Mouse (Mus musculus): Measurements from ENCODE around the gene Kcnn1.

Gene Kcnn1

DNA sequence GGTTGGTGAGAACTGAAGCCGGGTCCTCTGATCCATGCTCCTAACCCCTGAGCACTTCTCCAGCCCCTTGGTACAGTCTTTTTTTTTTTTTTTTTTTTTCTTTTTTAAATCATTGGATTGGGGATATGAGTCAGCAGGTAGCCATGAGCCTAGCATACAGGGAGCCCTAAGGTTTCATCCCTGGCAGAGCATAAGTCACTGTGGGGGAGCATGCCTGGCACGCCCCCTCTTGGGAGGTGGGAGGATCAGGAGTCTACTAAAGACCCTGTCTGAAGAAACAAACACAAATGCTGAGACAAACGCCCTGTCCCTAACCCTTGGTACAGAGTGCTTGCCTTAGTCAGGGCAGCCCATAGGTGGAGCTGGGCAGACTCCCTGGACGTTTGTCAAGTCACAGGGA lies 51.0 kb downstream of the Kcnn1 start:
- no peak for DNase-seq (ENCODE audit: low spot score)

DNA sequence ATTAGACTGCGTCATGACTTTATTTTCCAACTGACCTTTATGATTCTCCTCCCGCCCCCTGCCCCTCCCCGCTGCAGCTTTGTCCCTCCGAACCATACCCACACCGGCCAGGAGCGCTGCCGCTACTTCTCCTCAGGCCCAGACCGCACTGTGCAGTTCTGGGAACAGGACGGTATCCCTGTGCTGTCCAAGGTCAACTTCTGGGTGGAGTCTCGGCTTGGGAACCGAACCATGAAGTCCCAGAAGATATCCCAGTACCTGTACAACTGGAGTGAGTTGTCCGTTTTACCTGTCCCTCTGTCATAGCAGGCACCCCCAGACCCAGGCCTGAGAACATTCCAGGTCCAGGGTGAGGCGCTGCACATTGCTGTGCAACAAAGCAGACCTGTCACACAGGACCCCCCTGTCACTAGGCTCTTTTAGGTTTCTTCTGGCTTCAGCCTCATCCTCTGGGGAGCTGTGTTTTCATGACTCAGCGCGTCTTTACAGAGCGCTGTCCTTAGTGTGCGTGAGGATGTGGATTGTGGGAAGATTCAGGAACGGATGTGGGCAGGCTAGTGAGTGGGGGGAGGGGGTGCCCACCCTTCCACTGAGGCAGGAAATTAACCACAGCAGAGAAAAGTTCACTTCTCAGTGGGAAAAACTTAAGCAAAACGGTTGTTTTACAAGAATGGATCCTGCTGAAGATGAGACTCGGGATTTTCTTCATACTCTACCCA lies 51.9 kb downstream of the Kcnn1 start:
- DNase-seq (ENCODE audit: low spot score), result no peak

DNA sequence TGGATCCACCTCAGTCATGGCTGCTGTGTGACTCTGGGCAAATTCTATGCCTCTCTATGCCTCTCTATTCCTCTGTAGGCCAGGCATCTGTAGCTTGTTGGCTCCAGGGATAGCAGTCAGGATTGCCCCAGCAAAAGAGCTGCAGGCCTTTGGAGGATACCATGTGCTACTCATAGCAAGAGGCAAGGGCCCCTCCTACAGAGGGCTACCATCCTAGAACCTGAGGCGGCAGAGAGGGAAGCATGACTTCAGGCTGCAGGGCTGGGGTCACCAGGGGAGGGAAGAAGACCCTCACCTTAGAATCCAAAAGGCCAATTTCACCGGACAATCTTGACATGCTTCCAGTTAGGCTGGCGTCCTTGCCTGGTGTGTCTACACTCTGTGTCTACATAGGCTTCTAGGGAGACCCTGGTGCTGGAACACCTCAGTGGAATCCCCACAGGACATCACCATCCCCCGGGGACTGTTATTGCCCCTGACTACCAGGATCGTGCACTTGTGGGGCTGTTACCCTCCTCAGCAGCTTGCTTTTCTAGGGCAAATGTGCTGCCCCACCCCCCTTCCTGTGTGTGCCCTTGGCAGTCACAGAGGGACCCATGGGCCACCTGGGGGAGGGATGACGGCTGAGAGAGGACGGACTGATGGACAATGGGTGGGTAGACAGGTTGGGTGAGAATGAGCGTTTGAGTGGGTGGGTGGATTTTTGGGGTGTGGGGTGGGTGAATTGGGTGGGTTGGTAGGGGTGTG lies 53.9 kb downstream of the Kcnn1 start:
- no peak for DNase-seq (ENCODE audit: low spot score)

DNA sequence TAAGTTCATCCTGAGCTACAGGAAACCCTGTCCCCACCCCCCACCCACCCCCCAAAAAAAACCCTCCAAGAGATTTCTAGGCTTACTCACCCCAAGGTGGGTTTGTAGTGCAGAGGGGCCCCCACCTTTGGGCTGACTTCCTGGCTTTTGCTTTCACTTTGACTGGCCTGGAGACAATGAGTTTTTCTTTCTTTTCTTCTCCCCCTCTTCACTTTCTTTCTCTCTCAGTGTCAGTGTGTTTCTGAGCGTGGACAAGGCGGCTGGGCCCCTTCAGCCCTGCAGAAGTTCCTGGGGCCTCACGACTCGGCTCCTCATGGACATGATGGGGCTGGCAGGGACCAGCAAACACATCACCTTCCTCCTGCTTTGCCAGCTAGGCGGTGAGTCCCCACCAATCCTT lies 54.8 kb downstream of the Kcnn1 start, which contains the start of gene Il12rb1:
Gene Il12rb1, plus strand, starts transcription at position 211 of the 400 bp plus-strand sequence.
- no peak for DNase-seq (ENCODE audit: low spot score)

DNA sequence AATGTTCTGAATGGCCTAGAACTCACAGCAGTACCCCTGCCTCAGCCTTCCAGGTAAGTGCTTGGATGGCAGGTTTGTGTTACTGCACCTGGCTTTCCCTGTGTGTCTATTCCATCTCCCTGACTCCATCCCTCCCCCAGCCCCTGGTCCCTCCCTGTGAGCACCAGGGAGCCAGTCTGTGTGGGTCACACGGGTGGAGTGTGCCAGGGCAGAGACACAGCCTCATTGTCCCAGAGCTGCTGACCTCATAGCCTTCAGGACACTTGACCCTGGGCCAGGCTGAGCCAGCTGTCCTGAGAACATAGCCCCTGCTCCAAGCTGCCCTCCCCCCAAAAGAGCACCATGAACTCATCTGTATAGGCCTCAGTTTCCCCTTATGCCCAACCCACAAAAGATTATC lies 55.8 kb downstream of the Kcnn1 start:
- no peak for DNase-seq (ENCODE audit: low spot score)

DNA sequence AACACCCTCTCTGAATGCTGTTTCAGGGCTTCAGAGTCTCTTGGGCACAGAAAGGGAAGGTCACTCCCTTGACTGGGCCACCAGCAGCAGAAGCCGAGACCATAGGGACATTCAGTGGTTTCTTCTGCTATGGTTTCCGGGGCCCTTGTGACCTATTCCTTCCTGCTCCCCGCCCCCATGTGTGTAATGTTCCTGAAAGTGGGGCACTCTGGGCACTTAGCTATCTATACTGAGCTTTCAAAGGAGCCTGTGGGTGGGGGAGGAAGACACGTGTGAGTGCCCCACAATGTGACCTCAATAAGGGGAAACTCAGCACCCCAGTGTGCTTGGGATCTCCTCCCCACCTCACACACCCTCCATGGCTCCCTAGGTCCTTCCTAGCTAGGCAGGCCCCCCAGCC lies 56.5 kb downstream of the Kcnn1 start:
- peak; percentile 79 for DNase-seq (ENCODE audit: low spot score)

DNA sequence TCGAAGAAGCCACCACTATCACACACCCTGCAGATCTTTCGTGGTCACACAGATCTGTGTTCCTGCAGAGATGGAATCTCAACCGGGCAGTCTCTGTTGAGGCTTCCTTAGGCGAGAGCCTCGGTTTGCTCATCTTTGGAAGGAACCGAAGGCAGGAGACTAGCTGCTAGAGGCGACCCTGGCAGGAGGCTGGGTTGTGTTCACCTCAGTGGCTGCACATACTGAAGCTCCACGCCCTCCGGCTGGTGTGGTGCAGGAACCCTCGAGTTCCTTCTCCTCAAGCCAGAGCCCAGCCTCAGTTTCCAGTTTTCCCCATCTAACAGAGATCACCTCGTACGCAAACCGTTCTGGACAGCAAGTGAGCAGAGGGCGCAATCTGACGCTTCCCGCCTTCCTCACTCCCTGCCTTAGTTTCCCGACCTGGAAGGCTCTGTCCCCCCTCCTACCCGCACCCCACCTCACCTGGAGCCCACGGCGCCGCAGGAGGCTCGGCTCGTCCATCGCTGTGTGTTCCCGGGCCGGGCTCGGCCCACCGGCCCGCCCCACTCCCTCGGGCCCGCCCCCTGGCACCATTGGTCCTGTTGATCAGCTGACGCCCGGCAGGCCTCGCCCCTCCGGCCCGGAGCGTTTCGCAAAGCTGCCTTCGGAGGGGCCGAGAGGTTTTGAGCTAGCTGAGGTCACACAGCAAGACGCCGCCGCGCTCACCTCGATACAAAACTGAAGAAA lies 58.4 kb downstream of the Kcnn1 start, which contains the start of gene Mast3:
Gene Mast3, minus strand, starts transcription at position 574 of the 726 bp plus-strand sequence.
- peak; percentile 91 for DNase-seq (ENCODE audit: low spot score)

DNA sequence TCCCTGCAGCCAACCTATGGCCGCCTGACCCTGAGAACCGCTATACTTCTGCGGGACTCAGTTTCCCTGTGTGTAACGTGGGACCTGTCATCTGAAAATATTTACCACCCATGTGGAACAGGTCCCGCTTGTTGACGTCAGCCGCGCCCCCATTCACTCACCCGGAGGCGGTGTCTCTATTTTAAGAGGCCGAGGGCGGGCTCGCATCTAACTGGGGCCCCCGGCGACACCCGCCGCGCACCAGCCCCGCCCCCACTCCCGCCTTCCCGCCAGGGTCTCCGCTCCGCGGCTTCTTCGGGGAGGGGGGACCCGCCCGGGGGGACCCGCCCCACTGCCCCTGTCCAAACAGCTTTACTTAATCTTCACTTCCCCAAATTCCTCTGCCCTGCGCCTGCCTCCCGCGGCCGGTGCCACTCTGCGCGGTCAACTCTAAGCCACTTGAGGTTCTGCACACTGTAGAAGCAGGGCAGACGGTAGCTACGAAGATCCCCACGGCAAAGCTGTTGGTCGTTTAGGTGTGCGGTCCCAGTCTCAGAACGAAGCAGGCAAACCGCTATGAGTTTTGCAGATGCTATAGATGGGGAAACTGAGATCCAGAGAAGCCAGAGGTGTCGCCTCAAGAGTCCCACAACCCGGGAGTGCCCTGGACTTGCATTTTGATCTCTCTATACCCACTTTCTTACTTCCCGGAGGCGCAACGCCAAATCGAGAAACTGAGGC lies 59.1 kb downstream of the Kcnn1 start:
- peak; percentile 59 for DNase-seq (ENCODE audit: low spot score)

DNA sequence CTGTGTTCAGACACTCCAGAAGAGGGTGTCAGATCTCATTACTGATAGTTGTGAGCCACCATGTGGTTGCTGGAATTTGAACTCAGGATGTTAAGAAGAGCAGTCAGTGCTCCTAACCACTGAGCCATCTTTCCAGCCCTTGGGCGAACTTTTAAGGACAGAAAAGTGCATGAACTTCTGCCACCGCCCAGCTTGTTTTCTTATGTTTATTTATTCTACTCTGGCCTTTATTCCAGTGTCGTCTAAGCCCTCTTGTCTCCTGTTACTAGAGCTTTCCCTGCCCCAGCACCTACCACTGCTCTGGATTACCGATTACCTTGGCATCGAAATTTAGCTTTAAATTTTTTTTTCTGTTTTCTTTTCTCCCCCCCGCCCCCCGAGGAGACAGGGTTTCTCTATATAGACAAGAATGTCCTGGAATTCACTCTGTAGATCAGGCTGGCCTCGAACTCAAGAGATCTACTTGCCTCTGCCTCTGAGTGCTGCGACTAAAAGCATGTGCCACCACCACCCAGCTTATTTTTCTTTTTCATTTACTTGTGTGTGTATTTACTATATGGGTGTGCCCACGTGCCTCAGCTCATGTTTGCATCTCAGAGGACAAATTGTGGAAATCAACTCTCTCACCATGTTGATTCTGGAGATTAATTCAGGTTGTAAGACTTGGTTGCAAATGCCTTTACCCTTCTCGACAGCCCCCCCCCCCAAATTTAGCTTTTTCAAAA lies 60.1 kb downstream of the Kcnn1 start:
- DNase-seq (ENCODE audit: low spot score), result no peak

DNA sequence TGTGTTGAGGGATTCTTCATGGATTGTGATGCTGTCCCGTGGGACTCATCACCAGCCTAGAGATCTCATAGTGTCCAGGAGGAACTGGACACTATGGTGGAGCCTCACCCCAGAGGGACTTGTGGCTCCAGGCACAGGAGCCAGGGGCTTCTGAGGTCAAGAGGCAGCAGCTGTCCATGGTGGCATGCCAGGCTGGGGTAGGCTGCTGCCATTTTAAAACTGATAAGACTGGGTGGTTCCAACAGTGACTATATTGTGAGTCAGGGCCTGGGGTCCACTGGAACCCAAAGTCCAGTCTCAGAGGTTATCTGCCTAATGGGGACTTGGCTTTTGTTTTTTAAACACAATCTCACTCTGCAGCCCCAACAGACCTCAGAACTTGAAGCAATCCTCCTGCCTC lies 61.2 kb downstream of the Kcnn1 start:
- no peak for DNase-seq (ENCODE audit: low spot score)

DNA sequence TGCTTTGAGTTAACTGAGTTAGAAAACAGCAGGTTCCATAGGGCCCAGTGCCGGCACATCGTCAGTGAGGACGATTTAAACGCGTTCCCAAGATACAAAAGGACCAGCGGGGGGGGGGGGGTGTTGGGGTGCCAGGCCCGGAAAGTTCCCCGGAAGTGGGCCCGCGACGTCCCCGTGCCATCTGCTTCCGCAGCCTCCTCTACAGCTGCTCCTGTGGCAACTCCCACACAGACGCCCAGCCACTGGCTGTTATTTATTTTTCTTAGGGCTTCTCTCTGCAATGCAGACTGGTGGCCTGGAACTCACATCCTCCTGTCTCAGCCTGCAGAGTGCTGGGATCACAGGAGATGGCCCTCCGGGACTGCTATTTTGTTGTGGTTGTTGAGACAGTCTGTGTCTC lies 61.9 kb downstream of the Kcnn1 start:
- DNase-seq (ENCODE audit: low spot score), result no peak

DNA sequence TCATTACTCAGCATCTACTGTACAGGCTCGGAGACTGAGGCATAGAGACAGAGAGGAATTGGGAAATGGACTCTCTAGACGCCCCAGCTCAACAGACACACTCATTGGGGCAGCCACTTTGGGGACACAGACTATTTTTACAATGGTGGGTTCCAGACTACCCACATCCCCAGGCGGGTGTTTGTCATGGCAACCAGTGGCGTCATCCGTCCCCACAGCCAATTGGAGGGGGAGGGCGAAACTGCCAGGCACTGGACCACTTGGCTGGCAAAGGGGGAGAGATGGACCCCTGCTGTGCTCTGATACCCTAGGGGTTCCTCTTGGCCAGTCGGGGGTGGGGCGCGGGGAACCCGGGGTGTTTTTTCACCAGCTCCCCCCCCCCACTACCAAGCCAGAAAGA lies 62.4 kb downstream of the Kcnn1 start:
- DNase-seq (ENCODE audit: low spot score), result no peak

DNA sequence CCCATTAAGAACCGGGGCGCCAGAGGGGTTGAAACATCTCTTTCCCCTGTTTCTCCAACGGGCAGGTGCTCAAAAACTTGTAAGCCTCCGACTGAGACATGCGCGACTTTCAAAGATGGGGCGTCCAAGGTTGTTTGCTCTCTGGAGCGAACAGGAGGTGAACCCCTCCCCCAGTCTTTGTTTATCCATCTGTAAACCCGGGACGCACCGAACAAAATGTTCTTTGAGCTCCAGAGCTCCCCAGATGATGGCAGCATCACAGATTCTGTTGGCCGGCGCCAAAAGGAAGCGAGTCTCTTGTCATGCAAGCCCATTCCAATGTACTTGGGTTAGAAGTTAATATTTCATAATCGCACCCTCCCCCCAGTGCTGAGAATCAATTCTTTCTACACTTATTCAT lies 64.8 kb downstream of the Kcnn1 start:
- DNase-seq (ENCODE audit: low spot score), result peak; percentile 48

DNA sequence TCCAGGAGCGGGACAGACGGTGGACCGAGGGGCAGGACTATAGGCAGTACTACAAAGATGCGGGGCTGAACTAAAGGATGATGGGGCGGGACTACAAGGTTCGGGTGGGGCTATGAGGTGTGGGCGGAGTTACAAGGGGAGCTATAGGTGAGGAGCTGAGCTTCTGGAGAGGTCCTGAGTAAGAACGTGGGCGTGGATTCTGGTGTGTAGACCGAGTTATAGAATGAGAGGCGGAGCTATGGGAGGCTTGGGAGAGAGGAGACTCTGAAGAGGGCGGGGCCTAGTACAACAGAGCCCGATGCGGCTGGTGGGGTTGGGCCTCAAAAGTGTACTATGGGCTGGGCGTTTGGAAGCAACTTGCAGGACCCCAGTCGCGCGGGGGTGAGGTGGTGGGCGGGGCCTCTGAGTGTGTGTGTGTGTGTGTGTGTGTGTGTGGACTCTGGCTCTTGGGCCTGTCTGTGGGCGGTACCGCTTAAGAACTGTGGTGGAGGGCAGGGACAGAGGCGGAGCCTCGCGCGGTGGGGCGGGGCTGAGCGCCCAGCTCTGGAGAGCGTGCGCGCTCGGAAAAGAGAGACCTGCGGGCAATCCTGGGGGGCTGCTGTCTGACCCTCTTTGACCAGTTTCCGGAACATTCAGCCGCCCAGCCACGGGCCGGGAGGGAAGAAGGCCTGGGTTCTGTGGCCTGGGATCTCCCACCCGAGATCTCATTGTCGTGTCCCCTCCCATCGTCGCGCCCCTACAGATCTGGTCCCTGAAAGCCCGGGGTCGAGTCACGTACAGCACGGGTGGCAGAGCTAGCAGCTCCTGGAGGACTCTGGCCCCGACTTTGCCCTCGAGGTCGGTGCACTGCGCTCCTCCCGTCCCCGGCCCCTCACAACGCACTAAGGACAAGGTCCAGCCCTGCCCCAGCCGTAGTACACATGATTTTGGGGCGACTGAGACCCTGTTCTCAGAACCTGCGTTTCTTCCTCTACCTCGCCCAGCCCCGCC lies 65.7 kb downstream of the Kcnn1 start:
- peak; percentile 92 for DNase-seq (ENCODE audit: low spot score)

DNA sequence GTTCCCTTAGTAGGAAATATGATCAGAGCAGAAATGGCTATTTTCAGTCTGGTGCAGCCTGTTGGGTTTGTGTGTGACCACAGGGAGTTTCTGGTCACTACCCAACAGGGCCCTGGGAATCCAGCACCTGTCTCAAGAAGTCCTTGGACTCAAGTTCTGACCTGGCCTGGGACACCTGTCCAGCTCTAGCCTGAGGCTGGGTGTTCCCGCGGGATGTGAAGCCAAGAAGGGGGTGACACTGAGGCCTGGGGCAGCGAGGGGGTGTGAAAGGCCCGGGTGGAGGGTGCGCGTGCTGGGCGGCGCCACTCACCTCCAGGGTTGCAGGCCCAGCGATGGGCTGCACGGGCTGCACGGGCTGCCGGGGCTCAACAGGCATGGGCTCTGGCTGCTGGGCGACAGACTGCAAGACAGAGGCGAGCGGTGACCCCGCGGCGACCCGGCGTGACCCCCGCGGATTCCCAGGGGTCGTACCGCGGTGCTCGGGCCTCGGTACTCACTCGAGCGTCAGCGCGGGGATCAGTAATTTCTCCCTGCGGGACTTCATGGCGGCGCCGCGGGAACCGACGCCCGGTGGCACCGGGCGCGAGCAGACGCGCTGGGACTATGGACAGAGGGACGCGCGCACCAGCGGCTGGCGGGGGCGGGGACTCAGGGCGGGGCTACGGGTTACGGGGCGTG lies 66.5 kb downstream of the Kcnn1 start:
- DNase-seq (ENCODE audit: low spot score), result no peak

DNA sequence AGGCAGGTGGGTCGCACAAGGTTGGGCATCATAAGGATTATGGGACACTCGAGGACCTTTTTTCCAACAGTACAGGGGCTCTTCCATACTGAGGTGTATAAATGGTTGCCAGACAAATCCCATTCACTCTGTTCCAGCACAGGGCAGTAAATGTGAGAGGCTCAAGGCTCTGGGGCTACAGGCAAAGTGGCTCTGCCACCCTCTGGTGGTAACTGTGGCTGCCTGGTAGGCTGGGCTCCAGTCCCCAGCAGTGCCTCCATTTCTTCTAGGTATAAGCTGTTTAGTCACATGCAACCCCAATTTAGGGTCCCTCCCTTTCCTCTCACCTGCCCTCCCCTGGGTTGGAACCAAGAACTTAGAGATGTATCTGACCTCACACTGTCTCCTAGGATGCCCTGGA lies 67.7 kb downstream of the Kcnn1 start:
- DNase-seq (ENCODE audit: low spot score), result no peak

DNA sequence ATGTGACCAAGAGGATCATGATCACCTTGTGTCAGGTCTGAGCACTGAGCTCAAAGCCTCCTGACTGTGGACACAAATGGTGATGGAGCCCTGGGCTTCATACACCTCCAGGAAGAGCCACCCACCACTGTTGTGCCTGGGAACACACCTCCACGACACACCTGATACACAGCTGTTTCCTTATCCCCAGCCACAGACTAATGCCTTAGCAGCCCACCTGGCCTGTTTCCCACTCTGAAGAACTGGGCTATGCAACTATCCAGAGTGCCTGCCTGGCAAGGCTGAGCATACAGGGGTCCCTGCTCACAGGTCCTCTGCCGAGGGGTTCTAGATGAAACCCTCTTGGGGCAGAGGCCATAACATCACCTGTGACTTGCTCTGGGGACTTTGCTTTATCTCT lies 68.8 kb downstream of the Kcnn1 start:
- no peak for DNase-seq (ENCODE audit: low spot score)

DNA sequence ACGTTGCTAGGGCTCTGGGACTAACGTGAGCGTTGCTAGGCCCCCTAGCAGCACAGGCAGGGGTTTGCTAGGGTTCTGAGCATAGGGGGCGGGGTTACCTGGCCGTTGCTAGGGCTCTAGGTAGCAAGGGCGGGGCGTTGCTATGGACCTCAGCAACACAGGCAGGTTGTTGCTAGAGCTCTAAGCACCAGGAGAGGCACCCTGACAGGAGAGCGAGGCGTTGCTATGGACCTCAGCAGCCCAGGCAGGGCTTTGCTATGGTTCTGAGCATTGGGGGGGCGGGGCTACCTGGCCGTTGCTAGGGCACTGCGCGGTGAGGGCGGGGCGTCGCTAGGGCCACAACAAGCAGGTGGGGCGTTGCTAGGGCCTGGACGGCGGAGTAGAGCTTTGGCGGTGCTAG lies 70.4 kb downstream of the Kcnn1 start:
- DNase-seq (ENCODE audit: low spot score), result peak; percentile 90
